Mouse (Mus musculus): ENCODE results near the gene Pgrmc1.
A peak's percentile ranks its signal among the peaks of the same experiment; 100 is the strongest.

The Pgrmc1 gene

GRCm38 (mm10) chrX:36604040-36604439, 6.0 kb downstream of the Pgrmc1 start:
- DNase-seq (ENCODE audit: low spot score), result no peak

GRCm38 (mm10) chrX:36609117-36609516, 11.1 kb downstream of the Pgrmc1 start:
- DNase-seq (ENCODE audit: low spot score), result no peak

GRCm38 (mm10) chrX:36628102-36628501, 30.1 kb downstream of the Pgrmc1 start:
- DNase-seq (ENCODE audit: low spot score), result no peak

GRCm38 (mm10) chrX:36630771-36631170, 32.8 kb downstream of the Pgrmc1 start:
- DNase-seq (ENCODE audit: low spot score), result peak; percentile 2

- no peak for DNase-seq (ENCODE audit: low spot score)
Observed at GRCm38 (mm10) chrX:36640046-36640445, 42.0 kb downstream of the Pgrmc1 start.

GRCm38 (mm10) chrX:36644657-36645551, 46.9 kb downstream of the Pgrmc1 start, which contains the start of gene Akap17b:
Akap17b (minus strand) TSS chrX:36645395.
- peak; percentile 90 for DNase-seq (ENCODE audit: low spot score)

Data from embryo, embryonic 10.5 days (tissue).